Mouse (Mus musculus) CH12.LX (cell line): Measurements from ENCODE around the gene Dlg2.

ENCODE experiments used
- CTCF ChIP-seq, 2 experiments: IDR thresholded peaks in 1 of 2; conservative IDR thresholded peaks in 1 of 2; 2 replicates each; pipeline ENCODE4 v1.5.1; 2011 to 2012; ENCODE audit warnings: low read depth in 2 of 2, low read length in 2 of 2, improper control_type of control experiment in 1 of 2, inconsistent platforms in 1 of 2, mild to moderate bottlenecking in 1 of 2, moderate library complexity in 1 of 2
- ZKSCAN1 ChIP-seq: IDR thresholded peaks from 2 replicates; pipeline ENCODE4 v1.6.1; 2012; ENCODE audit warnings: low read depth, inconsistent platforms, low read length, improper control_type of control experiment, borderline replicate concordance

GRCm38 (mm10) chr7:90658593-90658992 lies 182.1 kb downstream of the Dlg2 start:
- no peak for TF ChIP-seq CTCF (conservative IDR thresholded peaks at IDR 0.05 in 1 of 2, IDR thresholded peaks at IDR 0.05 in 1 of 2; ENCODE audit: low read depth in 2 of 2, low read length in 2 of 2)
- no peak for TF ChIP-seq ZKSCAN1
